Mouse (Mus musculus) midbrain, embryonic 14.5 days (tissue): Measurements from ENCODE around the gene Cacna1i. TPM values are rescaled to one million over a fixed set of nuclear protein-coding genes. Genes with fewer than 3 reads are reported as not detected.

Source experiments
- ATAC-seq: fragments of 200-750 bp; cut with Nextera tagmentation; 2 replicates; pipeline ENCODE4 v1.8.0; 2017; ENCODE audit warnings: moderate number of reproducible peaks, moderate library complexity; ENCODE audit not compliant: low FRiP score, low TSS enrichment
- DNase-seq: peaks from one replicate; pipeline ENCODE4 v3.0.0-alpha.2; 2015
- H3K27ac ChIP-seq: fragments of 300-500 bp; sonication (generic); replicated peaks from 2 replicates; pipeline ENCODE4 v1.5.1; 2014; ENCODE audit warnings: mild to moderate bottlenecking, low read depth, low read length, moderate library complexity
- H3K27me3 ChIP-seq: fragments of 300-500 bp; sonication (generic); 2 replicates; pipeline ENCODE4 v1.6.1; 2014; ENCODE audit warnings: low read length, control low read depth, mixed read lengths; ENCODE audit not compliant: control insufficient read depth, insufficient read depth
- H3K36me3 ChIP-seq: fragments of 300-500 bp; sonication (generic); 2 replicates; pipeline ENCODE4 v1.6.1; 2014; ENCODE audit warnings: low read length, control low read depth; ENCODE audit not compliant: control insufficient read depth, insufficient read depth
- H3K4me1 ChIP-seq: fragments of 300-500 bp; sonication (generic); 2 replicates; pipeline ENCODE4 v1.6.1; 2014; ENCODE audit warnings: mild to moderate bottlenecking, antibody characterized with exemption, low read length, control low read depth; ENCODE audit not compliant: control insufficient read depth, insufficient read depth
- H3K4me2 ChIP-seq: fragments of 300-500 bp; sonication (generic); 2 replicates; pipeline ENCODE4 v1.6.1; 2014; ENCODE audit warnings: mild to moderate bottlenecking, low read length, moderate library complexity
- H3K4me3 ChIP-seq: fragments of 300-500 bp; sonication (generic); replicated peaks from 2 replicates; pipeline ENCODE4 v1.5.1; 2014; ENCODE audit warnings: low read depth, low read length
- H3K9ac ChIP-seq: fragments of 300-500 bp; sonication (generic); replicated peaks from 2 replicates; pipeline ENCODE4 v1.6.1; 2014; ENCODE audit warnings: mild to moderate bottlenecking, low read length, moderate library complexity
- H3K9me3 ChIP-seq: fragments of 300-500 bp; sonication (generic); 2 replicates; pipeline ENCODE4 v1.6.1; 2016; ENCODE audit warnings: low read length, control low read depth, mixed read lengths; ENCODE audit not compliant: control insufficient read depth
- WGBS: fragments of 180-500 bp; shearing (Covaris S2); extraction: QIAGEN DNeasy Blood & Tissue Kit; methylation state at CpG from one replicate; pipeline ENCODE4 v1.1.7; 2014; 5-methylcytosine and 5-hydroxymethylcytosine counted together
- polyA plus RNA-seq: library from polyadenylated mRNA; unstranded; fragments of >200 nt; fragmentation: Nextera tagmentation; extraction: Ambion mirVana; gene quantifications from 2 replicates; pipeline ENCODE4 v1.2.1, GENCODE M21; 2014

Cacna1i gene
- polyA plus RNA-seq, 1 experiment from 2014 or later = 0.75 TPM

DNA sequence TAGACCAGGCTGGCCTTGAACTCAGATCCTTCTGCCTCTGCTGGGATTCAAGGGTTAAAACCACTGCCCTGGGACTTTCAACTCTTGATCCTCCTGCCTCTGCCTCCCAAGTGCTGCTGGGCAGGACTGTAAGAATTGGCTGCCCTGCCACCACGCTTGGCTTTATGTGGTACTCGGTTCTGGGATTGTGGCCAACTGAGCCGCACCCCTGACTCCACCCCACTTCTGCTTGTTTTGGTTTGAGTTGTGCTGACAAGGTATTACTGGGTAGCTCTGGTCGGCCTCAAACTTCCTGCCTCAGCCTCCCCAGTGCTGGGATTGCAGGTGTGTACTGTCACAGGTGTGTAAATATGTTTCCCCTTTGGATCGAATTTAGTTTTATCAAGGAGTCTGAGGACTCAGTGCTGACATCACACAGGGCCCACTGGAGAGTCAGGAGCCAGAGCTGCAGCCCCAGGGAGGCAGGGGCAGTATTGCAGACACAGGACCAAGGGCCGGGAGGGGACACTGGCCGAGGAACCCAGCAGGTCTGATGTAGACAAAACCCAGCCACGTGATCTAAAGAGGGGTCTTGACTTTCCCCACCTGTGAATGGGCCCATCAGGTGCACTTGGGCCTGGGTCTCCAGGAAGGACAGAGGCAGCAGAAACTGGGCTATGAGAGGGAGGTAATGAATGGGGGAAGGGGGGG, 30.9 kb downstream of the Cacna1i start:
- Histone ChIP-seq H3K4me2 (no peak overlapping the region), H3K9ac (no peak overlapping the region), H3K9me3 (no peaks in the 10 kb centered on the region), H3K4me3 (no peak overlapping the region), H3K36me3 (no peaks in the 10 kb centered on the region), H3K27ac (no peak overlapping the region), H3K27me3 (no peaks in the 10 kb centered on the region), H3K4me1 (peaks cover 27% of the 10 kb centered on the region)
- ATAC-seq = no peak
- DNase-seq = no peak
- 66% methylated on average over 8 of the region's 8 CpGs for WGBS

DNA sequence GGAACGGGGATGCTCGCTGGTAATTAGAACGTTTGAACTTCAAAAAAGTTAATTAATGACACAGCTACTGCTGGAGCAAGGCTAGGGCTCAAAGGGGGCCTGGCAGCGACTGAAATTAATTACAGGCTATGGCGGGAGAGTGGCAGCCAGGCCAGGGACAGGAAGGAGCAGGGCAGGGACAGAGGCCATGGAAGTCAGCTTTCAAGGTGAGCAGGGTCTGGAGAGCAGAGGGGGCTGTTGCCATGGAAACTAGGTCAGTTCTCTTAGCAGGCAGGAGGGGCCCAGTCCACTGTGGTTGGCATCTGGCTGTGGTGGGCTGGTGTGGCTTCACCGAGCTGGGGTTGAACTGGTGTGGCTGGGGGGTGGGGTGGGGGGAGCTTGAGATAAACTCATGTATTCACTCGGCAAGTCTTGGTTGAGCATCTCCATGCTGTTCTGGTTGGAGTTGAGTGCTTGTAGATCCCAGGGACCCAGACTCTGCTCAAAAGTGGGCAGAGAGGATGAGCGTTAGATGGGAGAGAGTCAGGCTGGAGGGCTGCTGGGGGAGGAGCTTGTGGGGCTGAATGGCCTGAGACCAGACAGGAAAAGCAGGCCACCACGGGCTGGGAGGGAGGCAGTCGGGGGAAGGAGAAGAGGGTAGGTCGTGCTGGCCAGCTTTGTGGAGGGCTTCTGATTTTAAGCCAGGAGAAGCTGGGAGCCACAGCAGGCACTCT, 31.7 kb downstream of the Cacna1i start:
- H3K4me2 ChIP-seq = no peak overlapping the region
- H3K9ac ChIP-seq = no peak overlapping the region
- no peaks in the 10 kb centered on the region for H3K9me3 ChIP-seq
- peak; percentile 34 for DNase-seq
- H3K4me3 ChIP-seq = no peak overlapping the region
- H3K4me1 ChIP-seq = peaks cover 31% of the 10 kb centered on the region
- H3K27ac ChIP-seq = no peak overlapping the region
- 12% methylated on average over 11 of the region's 11 CpGs for WGBS
- H3K27me3 ChIP-seq = no peaks in the 10 kb centered on the region
- no peak for ATAC-seq
- H3K36me3 ChIP-seq = no peaks in the 10 kb centered on the region

DNA sequence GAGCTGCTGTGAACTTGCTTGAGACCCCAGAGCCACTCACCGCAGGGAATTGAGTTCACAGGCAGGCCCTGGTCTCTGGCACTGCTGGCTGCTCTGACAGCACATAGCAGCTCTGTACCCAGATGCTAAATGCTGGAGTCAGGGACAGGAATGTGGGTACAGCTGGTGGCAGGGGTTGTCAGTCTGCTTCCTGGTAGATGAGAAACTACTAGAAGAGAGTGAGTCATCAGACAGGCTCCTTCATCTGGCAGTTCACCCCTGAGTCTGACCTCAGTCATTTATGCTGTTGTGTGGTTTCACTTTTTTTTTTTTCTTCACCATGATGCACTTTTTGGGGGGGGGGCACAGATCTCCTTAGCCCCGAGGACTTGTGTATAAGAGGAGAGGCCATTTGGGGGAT, 32.3 kb downstream of the Cacna1i start:
- WGBS = 63% methylated on average over 2 of the region's 2 CpGs
- ATAC-seq = no peak

DNA sequence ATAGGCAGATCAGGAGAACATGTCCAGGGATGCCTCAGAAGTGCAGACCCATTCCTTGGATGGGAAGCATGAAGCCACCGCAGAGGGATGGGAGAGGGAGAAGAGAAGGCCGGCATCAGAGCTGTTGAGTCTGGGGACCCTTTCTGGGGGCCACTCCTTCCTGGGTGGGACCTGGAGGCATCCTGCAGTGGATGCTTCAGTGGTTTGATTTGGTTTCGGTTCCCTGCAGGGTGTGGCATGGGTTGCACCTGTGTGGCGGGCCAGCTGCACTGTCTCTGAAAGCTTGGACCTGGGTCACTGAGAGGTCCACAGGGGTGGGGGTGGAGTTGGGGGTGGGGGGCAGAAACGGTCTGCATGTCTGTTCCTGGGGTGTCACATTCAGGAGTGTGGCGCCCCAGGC, 32.9 kb downstream of the Cacna1i start:
- H3K27ac ChIP-seq = no peak overlapping the region
- H3K4me3 ChIP-seq = no peak overlapping the region
- ATAC-seq (no peak), DNase-seq (no peak)
- no peaks in the 10 kb centered on the region; the same call in 1 of the 2 replicates for H3K27me3 ChIP-seq
- H3K9me3 ChIP-seq = no peaks in the 10 kb centered on the region
- no peaks in the 10 kb centered on the region for H3K36me3 ChIP-seq
- WGBS = 86% methylated on average over 6 of the region's 6 CpGs
- H3K4me2 ChIP-seq = no peak overlapping the region
- no peak overlapping the region for H3K9ac ChIP-seq
- H3K4me1 ChIP-seq = peaks cover 27% of the 10 kb centered on the region

More for the DNA sequence above, 32.3 kb downstream of the Cacna1i start:
- H3K27ac ChIP-seq = no peak overlapping the region
- no peaks in the 10 kb centered on the region; the same call in 1 of the 2 replicates for H3K27me3 ChIP-seq
- H3K4me2 ChIP-seq = no peak overlapping the region
- H3K9ac ChIP-seq = no peak overlapping the region
- no peak for DNase-seq
- peaks cover 31% of the 10 kb centered on the region for H3K4me1 ChIP-seq
- no peak overlapping the region for H3K4me3 ChIP-seq
- H3K36me3 ChIP-seq = no peaks in the 10 kb centered on the region
- H3K9me3 ChIP-seq = no peaks in the 10 kb centered on the region

DNA sequence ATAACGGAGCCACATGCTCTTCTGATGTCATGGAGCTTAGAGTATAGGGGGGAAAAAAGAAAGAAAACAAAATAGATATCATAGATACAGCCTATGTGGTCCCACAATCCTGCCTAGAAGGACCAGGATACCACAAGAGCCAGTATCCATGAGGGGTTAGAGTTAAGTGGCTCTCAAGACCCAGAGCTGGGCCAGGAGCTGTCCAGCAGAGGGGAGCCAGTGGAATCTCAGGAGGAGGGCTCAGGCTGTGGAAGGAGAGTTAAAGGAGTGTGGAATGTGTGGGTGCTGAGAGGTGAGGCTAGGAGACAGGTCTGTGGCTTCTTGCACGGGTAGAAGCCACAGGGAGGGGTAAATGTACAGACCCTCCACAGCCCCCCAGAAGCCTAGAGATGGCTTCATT, 38.2 kb downstream of the Cacna1i start:
- 74% methylated on average over 2 of the region's 2 CpGs for WGBS
- no peak for ATAC-seq
- DNase-seq = no peak
- Histone ChIP-seq H3K36me3 (no peaks in the 10 kb centered on the region), H3K9ac (no peak overlapping the region), H3K4me1 (0 out of 2 replicates have a peak, but pooled peaks cover 10% of the 10 kb centered on the region), H3K27me3 (no peaks in the 10 kb centered on the region; the same call in 1 of the 2 replicates), H3K4me3 (no peak overlapping the region), H3K4me2 (no peak overlapping the region), H3K9me3 (no peaks in the 10 kb centered on the region), H3K27ac (no peak overlapping the region)

DNA sequence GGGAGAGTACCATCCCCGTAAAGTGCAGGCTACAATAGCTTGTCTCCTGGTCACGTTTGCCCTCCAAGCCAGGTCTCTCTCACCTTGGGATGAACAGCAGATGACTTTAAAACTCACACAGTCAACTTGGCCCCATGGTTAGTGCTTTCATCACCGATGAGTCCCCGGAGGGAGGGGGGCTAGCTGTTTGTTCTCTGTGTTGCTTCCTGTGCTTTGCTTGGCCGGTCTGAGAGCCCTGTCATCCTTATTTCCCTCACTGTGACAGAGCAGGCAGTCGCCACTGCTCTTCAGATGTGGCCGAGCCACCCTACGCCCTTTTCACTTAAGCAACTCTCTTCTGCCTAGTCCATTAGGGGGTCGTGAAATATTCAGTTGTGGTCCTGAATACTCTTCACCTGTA, 38.7 kb downstream of the Cacna1i start:
- H3K36me3 ChIP-seq = no peaks in the 10 kb centered on the region
- no peaks in the 10 kb centered on the region; the same call in 1 of the 2 replicates for H3K27me3 ChIP-seq
- WGBS = 79% methylated on average over 9 of the region's 9 CpGs
- H3K4me2 ChIP-seq = no peak overlapping the region
- no peak for DNase-seq
- ATAC-seq = no peak
- no peak overlapping the region for H3K9ac ChIP-seq
- H3K9me3 ChIP-seq = no peaks in the 10 kb centered on the region
- H3K4me1 ChIP-seq = 0 out of 2 replicates have a peak, but pooled peaks cover 10% of the 10 kb centered on the region
- H3K27ac ChIP-seq = no peak overlapping the region
- no peak overlapping the region for H3K4me3 ChIP-seq

DNA sequence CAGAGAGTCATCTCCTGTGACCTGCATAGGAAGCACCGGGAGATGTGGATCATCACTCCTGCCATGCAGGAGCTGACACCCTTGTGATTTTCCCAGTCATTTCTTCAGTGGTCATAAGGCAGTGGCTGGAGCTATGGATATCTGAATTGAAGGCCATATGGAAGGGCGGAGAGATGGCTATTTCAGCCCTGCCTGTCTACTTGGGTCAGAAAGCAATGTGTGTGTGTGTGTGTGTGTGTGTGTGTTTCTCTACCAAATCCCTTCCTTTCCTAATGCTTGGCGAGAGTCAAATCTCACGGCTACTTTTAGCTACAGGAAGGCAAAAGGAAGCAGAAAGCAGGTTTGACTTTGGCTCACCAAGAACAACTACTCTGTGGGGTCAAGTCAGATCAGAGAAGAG, 39.9 kb downstream of the Cacna1i start:
- H3K4me1 ChIP-seq = 0 out of 2 replicates have a peak, but pooled peaks cover 10% of the 10 kb centered on the region
- ATAC-seq (no peak), DNase-seq (no peak)
- no peaks in the 10 kb centered on the region for H3K36me3 ChIP-seq
- no peak overlapping the region for H3K27ac ChIP-seq
- no peak overlapping the region for H3K9ac ChIP-seq
- H3K27me3 ChIP-seq = no peaks in the 10 kb centered on the region; the same call in 1 of the 2 replicates
- no peak overlapping the region for H3K4me3 ChIP-seq
- no peak overlapping the region for H3K4me2 ChIP-seq
- WGBS = 87% methylated on average over 4 of the region's 4 CpGs
- no peaks in the 10 kb centered on the region for H3K9me3 ChIP-seq

DNA sequence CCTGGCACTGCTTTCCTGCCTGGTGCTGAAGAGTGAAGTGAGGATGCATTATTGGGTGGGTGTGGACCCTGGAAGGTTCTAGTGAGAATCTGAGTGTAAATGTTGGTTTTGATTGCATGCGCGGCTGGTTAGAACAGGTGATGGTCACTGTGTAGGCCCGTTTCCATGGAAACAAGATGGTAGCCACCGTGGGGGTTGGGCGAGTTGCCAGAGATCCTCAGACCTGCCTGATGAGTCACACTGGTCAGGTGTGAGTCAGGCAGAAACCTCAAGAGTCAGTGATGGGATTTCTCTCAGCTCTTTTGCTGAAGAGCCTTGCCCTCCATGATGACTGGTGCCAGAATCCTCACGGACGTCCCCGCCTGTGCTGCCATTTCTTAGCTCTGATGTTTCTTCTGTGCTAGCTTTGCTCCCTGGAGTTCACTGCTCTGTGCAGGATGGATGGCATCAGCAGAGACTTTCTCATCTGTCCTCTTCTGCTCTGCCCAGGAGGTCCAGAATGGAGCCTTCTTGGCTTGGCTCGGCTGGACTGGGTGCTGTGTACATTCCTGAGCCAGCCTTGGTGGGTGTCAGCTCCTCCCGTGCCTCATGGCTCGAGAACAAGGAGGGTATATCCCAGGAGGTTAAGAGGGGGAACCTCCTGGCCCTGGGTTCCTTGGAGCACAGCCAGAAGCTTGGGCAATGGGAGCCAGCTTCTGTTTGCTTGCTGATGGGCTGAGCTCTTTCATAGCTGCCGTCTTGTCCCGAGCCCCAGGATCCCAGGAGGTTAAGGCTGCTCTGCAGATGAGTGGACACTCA, 40.9 kb downstream of the Cacna1i start:
- peak; percentile 35 for DNase-seq

More for the DNA sequence above, 40.9 kb downstream of the Cacna1i start:
- Histone ChIP-seq H3K27ac (no peak overlapping the region), H3K4me3 (no peak overlapping the region), H3K27me3 (no peaks in the 10 kb centered on the region; the same call in 1 of the 2 replicates), H3K9ac (no peak overlapping the region), H3K36me3 (no peaks in the 10 kb centered on the region), H3K4me2 (no peak overlapping the region), H3K4me1 (0 out of 2 replicates have a peak, but pooled peaks cover 6% of the 10 kb centered on the region), H3K9me3 (no peaks in the 10 kb centered on the region)
- WGBS = 93% methylated on average over 13 of the region's 13 CpGs
- ATAC-seq = no peak
